Mouse (Mus musculus): ENCODE data around the gene Zfp599.

DNA sequence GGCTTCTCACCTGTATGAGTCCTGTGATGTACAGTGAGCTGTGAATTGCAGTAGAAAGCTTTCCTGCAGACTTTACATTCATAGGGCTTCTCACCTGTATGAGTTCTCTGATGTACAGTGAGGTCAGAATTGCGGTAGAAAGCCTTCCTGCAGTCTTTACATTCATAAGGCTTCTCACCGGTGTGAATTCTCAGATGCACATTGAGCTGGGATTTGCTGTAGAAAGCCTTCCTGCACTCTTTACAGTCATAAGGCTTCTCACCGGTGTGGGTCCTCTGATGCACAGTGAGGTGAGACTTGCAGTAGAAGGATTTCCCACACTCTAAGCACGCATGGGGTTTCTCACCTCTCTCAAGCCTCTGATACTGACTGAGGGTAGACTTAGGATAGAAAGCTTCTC is 19.0 kb upstream of the Zfp599 start:
- TF ChIP-seq POLR2A (IDR thresholded peaks at IDR 0.05; ENCODE audit: borderline replicate concordance, extremely low read depth, low read depth, low read length) (no peak), CTCF (IDR thresholded peaks at IDR 0.05; ENCODE audit: insufficient read depth, low read length) (no peak)

Data from lung, adult 2 months (tissue).